Mouse (Mus musculus) lung, postnatal 0 days (tissue): ENCODE results near the gene Trdmt1.

ENCODE experiments used
- CTCF ChIP-seq: IDR thresholded peaks from 2 replicates; pipeline ENCODE4 v1.5.1; 2016; ENCODE audit warnings: antibody characterized with exemption, mild to moderate bottlenecking
- EP300 ChIP-seq: IDR thresholded peaks from 2 replicates; pipeline ENCODE4 v1.6.1; 2016; ENCODE audit warnings: antibody characterized with exemption, mild to moderate bottlenecking, control low read depth

DNA sequence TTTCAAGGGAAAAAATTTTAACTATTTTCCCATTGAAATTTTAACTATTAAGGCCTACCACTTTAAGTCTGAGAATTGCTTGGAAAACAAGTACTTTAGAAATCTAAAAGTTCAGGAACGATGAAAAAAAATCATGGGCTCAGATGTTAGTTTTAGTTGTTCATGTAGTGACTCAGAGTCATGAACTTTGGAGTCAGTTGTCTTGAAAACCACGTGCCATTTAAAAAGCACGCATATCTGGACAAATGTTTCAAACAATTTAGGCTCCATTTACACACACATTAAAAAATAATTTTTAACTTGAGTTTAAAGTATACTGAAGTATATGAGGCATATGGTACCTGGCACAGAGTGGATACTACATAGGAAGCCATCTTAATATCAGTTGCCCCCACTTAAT lies 77.8 kb downstream of the Trdmt1 start:
- TF ChIP-seq CTCF, result no peak
- TF ChIP-seq EP300, result no peak
